Mouse (Mus musculus) heart, embryonic 16.5 days (tissue): ENCODE measurements around the gene Gramd2. TPM values are rescaled to one million over a fixed set of nuclear protein-coding genes. Genes with fewer than 3 reads are reported as not detected.
A peak's percentile ranks its signal among the peaks of the same experiment; 100 is the strongest.
"Not testable (repeated sequence)": the region's sequence is repeated elsewhere in the genome, so short reads cannot be mapped to it uniquely, and the experiment has no call there.

ENCODE experiments used
- ATAC-seq: fragments of 200-750 bp; cut with Nextera tagmentation; replicated peaks from 2 replicates; pipeline ENCODE4 v1.8.0; 2017; ENCODE audit warnings: moderate number of reproducible peaks; ENCODE audit not compliant: insufficient read depth, low FRiP score; ENCODE audit errors: extremely low read depth
- H3K27ac ChIP-seq: fragments of 300-500 bp; sonication (generic); 2 replicates; pipeline ENCODE4 v1.5.1; 2014; ENCODE audit warnings: mild to moderate bottlenecking, low read length, control low read depth, moderate library complexity
- H3K27me3 ChIP-seq: fragments of 300-500 bp; sonication (generic); 2 replicates; pipeline ENCODE4 v1.6.1; 2014; ENCODE audit warnings: low read length, mixed read lengths; ENCODE audit not compliant: control insufficient read depth, insufficient read depth
- H3K36me3 ChIP-seq: fragments of 300-500 bp; sonication (generic); 2 replicates; pipeline ENCODE4 v1.6.1; 2014; ENCODE audit not compliant: control insufficient read depth, insufficient read depth
- H3K4me1 ChIP-seq: fragments of 300-500 bp; sonication (generic); 2 replicates; pipeline ENCODE4 v1.6.1; 2014; ENCODE audit warnings: low read length, mixed read lengths; ENCODE audit not compliant: control insufficient read depth, insufficient read depth
- H3K4me2 ChIP-seq: fragments of 300-500 bp; sonication (generic); 2 replicates; pipeline ENCODE4 v1.6.1; 2014; ENCODE audit warnings: low read depth, mild to moderate bottlenecking, control low read depth, low read length
- H3K4me3 ChIP-seq: fragments of 300-500 bp; sonication (generic); 2 replicates; pipeline ENCODE4 v1.5.1; 2014; ENCODE audit warnings: mild to moderate bottlenecking, control low read depth, low read length
- H3K9ac ChIP-seq: fragments of 300-500 bp; sonication (generic); 2 replicates; pipeline ENCODE4 v1.6.1; 2014; ENCODE audit warnings: low read length, control low read depth
- H3K9me3 ChIP-seq: fragments of 300-500 bp; sonication (generic); replicated peaks from 2 replicates; pipeline ENCODE4 v1.6.1; 2016; ENCODE audit warnings: low read length; ENCODE audit not compliant: control insufficient read depth
- WGBS: fragments of 180-500 bp; shearing (Covaris S2); extraction: QIAGEN DNeasy Blood & Tissue Kit; methylation state at CpG from one replicate; pipeline ENCODE4 v1.1.7; 2014; 5-methylcytosine and 5-hydroxymethylcytosine counted together
- polyA plus RNA-seq: library from polyadenylated mRNA; unstranded; fragments of >200 nt; fragmentation: Nextera tagmentation; extraction: Ambion mirVana; gene quantifications from 2 replicates; pipeline ENCODE4 v1.2.1, GENCODE M21; 2015

The Gramd2 gene
- polyA plus RNA-seq, 1 experiment from 2014 or later, result 0.34 TPM

- Histone ChIP-seq H3K4me3 (no peak overlapping the region), H3K9me3 (no peaks in the 10 kb centered on the region), H3K27ac (no peak overlapping the region; the same call in 1 of the 2 replicates), H3K36me3 (no peaks in the 10 kb centered on the region), H3K4me2 (peak overlapping the region; percentile 88; the same call in 1 of the 2 replicates), H3K9ac (no peak overlapping the region; the same call in 1 of the 2 replicates), H3K4me1 (peaks cover 16% of the 10 kb centered on the region), H3K27me3 (no peaks in the 10 kb centered on the region)
- WGBS, result 66% methylated on average over 11 of the region's 11 CpGs
- no peak for ATAC-seq
These were observed 69.0 kb downstream of the Gramd2 start for GRCm38 (mm10) chr9:59748969-59749368.

DNA sequence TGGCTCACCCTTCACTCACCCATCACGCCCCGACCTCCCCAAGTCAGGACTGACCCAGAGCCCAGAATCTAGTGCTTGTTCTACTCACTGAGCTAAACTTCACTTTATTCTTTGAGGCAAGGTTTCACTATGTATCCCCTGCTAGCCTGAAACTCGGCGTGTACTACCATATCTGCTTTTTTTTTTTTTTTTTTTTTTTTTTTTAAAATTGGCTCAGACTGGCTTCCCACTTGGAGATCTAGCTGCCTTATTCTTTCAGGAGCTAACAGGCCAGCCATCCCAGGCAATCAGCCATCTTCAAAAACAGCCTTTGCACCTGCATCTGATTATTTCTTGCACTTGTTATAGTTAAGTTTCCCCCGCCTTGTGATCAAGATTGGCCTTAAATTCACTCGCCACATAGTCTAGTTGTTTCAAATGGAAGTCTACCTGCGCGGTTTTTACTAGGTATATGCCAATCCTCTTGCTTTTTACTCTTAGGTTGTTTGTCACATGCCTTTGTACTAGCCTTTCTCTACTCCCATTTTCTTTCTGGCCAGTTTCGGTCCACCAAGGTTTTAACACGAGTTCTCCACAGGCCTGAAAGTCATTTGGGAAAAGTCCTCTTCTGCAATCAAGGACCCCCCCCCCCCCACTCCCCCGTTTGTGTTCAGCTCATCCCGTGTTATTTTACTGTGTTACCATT is 69.8 kb downstream of the Gramd2 start:
- Histone ChIP-seq H3K9me3 (no peaks in the 10 kb centered on the region), H3K4me1 (peaks cover 16% of the 10 kb centered on the region), H3K36me3 (no peaks in the 10 kb centered on the region), H3K4me2 (peak overlapping the region; percentile 88), H3K27me3 (no peaks in the 10 kb centered on the region), H3K4me3 (peak overlapping the region; percentile 83), H3K27ac (peak overlapping the region; percentile 82; the same call in 1 of the 2 replicates), H3K9ac (peak overlapping the region; percentile 84)
- ATAC-seq, result no peak
- WGBS, result 28% methylated on average over 12 of the region's 12 CpGs

DNA sequence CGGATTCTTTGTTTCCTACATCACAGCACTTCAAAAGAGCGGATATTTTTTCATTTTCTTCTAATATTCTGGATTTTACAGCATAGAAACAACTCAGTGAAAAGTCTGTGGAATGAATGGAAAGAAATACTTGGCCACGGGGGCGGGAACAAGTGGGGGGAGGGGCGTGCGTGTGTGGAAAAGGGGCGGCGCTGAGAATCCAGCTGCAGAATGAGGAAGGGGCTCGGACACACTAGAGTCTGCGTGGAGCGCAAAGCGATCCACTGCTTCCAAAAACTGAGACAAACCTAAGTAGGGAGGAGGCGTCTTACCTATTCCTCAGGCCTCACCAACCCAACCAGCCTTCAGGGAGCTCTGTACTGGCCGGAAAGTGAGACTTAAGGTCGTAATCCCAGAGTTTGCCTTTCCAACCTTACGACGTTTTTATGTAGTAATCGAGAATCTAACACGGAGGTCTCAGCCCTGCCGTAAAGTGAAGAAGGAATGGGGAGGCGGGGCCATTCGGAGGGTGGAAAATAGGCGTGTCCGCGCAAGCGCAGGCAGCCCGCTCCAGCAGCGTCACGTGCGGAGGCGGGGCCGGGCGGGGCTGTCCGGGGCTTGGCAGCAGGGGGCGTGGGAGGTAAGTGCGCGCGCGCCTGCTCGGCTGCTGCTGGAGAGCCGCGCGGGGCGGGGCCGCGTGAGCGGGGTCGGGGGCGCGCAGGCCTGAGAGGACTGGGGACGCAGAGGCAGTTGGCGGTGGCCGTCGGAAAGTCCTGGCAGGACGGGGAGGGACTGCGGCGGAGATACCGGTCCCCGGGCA is 70.5 kb downstream of the Gramd2 start, which contains the start of the genes Senp8 and Myo9a:
Gene Senp8, minus strand, starts transcription at position 444 of the 799 bp plus-strand sequence.
Gene Myo9a, plus strand, starts transcription at position 630 of the 799 bp plus-strand sequence.
- ATAC-seq, result peak; percentile 95
- Histone ChIP-seq H3K4me2 (peak within 1 kb of the TSS; percentile 89), H3K4me1 (peaks cover 16% of the 10 kb centered on the region)

DNA sequence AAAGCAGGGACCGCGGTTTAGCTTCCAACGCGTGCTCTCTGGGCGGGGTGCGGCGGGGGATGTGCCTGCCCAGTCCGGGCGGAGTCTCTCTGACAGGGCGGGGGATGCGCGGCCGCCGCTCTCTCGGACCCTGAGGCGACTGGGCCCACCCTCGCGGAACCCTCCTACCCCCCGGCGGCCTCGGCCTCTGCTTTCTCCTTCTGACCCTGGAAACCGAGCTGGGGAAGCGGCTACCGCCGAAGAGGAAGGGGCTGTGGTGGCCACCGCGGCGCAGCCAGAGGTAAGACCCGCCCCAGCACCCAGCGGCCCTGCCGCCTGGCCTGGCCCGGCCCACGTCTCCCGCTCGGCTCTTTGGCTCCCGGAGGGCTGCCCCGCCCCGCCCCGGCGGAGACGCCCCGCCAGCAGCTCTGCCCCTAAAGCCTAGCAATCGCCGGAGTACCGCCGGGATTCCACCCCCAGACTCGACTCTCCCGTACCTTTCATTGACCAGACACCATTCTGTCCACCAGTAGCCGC is 71.2 kb downstream of the Gramd2 start:
- no peaks in the 10 kb centered on the region for H3K9me3 ChIP-seq
- no peaks in the 10 kb centered on the region for H3K36me3 ChIP-seq
- peak; percentile 91 for ATAC-seq
- peak overlapping the region; percentile 76 for H3K9ac ChIP-seq
- H3K27me3 ChIP-seq, result no peaks in the 10 kb centered on the region
- peak overlapping the region; percentile 95 for H3K27ac ChIP-seq
- peaks cover 16% of the 10 kb centered on the region for H3K4me1 ChIP-seq
- under 1% methylated on average over 38 of the region's 49 CpGs for WGBS
- peak overlapping the region; percentile 83 for H3K4me3 ChIP-seq
- peak overlapping the region; percentile 89 for H3K4me2 ChIP-seq

More for the DNA sequence above, 70.5 kb downstream of the Gramd2 start, which contains the start of the genes Senp8 and Myo9a:
- H3K36me3 ChIP-seq, result no peaks in the 10 kb centered on the region
- under 1% methylated on average over 58 of the region's 59 CpGs for WGBS
- H3K4me3 ChIP-seq, result peak within 1 kb of the TSS; percentile 83
- peak within 1 kb of the TSS; percentile 84 for H3K9ac ChIP-seq
- H3K27ac ChIP-seq, result peak within 1 kb of the TSS; percentile 95
- no peaks in the 10 kb centered on the region for H3K27me3 ChIP-seq
- no peaks in the 10 kb centered on the region for H3K9me3 ChIP-seq

DNA sequence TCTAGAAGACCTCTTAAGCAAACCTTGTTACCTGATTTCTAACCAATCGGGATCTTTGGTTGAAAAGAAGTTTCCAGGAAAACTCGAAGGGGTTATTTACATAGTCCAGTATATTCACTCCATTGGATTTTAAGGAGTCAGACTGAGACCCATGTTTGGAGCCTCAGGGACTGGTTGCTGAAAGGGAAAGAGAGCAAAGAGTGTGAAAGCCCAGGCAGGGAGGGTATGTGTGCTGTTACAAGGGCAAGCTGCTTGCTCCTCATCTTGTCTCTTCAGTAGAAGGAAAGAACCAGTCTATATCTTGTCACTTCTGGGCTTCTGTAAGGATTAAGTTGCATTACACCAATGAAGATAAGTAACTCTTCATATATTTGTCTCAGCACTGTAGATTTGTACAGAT is 72.0 kb downstream of the Gramd2 start:
- no peaks in the 10 kb centered on the region for H3K9me3 ChIP-seq
- H3K36me3 ChIP-seq, result no peaks in the 10 kb centered on the region
- H3K9ac ChIP-seq, result peak overlapping the region; percentile 76
- peaks cover 16% of the 10 kb centered on the region for H3K4me1 ChIP-seq
- WGBS, result 5% methylated on average over 2 of the region's 2 CpGs
- ATAC-seq, result no peak
- peak overlapping the region; percentile 83 for H3K4me3 ChIP-seq
- H3K27me3 ChIP-seq, result no peaks in the 10 kb centered on the region
- peak overlapping the region; percentile 95 for H3K27ac ChIP-seq
- H3K4me2 ChIP-seq, result peak overlapping the region; percentile 89

DNA sequence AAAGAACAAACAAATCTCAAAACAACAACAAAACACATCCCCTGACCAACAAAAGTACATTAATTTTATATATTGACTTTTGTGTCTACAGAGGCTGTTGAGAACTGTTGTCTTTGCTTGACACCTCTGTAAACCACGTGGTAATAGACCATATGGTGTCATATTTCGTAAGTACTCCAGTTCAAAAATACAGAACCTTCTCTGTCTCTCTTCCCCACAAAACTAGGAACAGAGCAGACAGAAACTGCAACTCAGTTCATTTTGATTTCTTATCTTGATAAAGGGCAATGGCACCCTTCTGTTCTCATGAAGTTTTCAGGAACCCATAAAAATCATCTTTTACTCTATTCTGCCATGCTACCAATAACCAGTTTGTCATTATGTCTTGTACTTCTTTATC is 75.3 kb downstream of the Gramd2 start:
- no peaks in the 10 kb centered on the region for H3K9me3 ChIP-seq
- no peaks in the 10 kb centered on the region for H3K27me3 ChIP-seq
- no peak overlapping the region for H3K9ac ChIP-seq
- H3K36me3 ChIP-seq, result no peaks in the 10 kb centered on the region
- ATAC-seq, result no peak
- no peak overlapping the region for H3K4me2 ChIP-seq
- peaks cover 3% of the 10 kb centered on the region; the same call in 1 of the 2 replicates for H3K4me1 ChIP-seq
- 61% methylated on average over 2 of the region's 2 CpGs for WGBS
- no peak overlapping the region for H3K27ac ChIP-seq
- H3K4me3 ChIP-seq, result no peak overlapping the region

GRCm38 (mm10) chr9:59757016-59757415 is 77.1 kb downstream of the Gramd2 start:
- not testable (repeated sequence) for H3K4me1 ChIP-seq, H3K9ac ChIP-seq, H3K4me3 ChIP-seq, H3K36me3 ChIP-seq, H3K9me3 ChIP-seq, ATAC-seq, H3K27me3 ChIP-seq, H3K27ac ChIP-seq, H3K4me2 ChIP-seq
- 92% methylated on average over 2 of the region's 3 CpGs for WGBS

DNA sequence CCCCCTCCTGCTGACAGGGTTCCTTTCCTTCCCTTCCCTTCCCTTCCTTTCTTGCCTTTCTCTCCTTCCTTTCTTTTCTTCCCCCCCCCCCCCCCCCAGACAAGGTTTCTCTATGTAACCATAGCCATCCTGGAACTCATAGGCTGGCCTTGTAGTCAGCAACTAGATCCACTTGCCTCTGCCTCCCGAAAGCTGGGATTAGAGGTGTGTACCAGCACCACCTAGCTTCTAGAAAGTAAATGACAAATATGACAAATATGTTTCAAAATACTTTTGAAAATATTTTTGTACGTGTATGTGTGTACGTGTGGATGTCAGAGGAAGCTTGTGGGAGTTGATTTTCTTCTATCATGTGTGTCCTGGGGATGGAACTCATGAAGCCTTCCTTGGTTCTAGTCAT is 80.6 kb downstream of the Gramd2 start:
- Histone ChIP-seq H3K9me3 (no peaks in the 10 kb centered on the region), H3K36me3 (no peaks in the 10 kb centered on the region), H3K27ac (no peak overlapping the region), H3K4me3 (no peak overlapping the region), H3K9ac (no peak overlapping the region), H3K27me3 (no peaks in the 10 kb centered on the region), H3K4me2 (no peak overlapping the region), H3K4me1 (no peaks in the 10 kb centered on the region)
- 47% methylated on average over 3 of the region's 3 CpGs for WGBS
- ATAC-seq, result no peak
